Mouse (Mus musculus): Measurements from ENCODE around the gene Kcnh4. TPM values are rescaled to one million over a fixed set of nuclear protein-coding genes. Genes with fewer than 3 reads are reported as not detected.

Kcnh4 gene
- total RNA-seq (2014; rRNA removed) (10.0 and 12.9 TPM in 2 replicates), polyA plus RNA-seq (2015; fragmentation: Nextera tagmentation; extraction: Ambion mirVana) (3.6 and 4.2 TPM in 2 replicates)

- TF ChIP-seq CTCF (IDR thresholded peaks at IDR 0.05; ENCODE audit: low read depth): peak; percentile 66
- H3K9ac ChIP-seq (replicated peaks; ENCODE audit: low read length): peak within 1 kb of the TSS; percentile 65
- under 1% methylated on average over 50 of the region's 51 CpGs for WGBS
Observed at GRCm38 (mm10) chr11:100759611-100760233, at the start of gene Kcnh4. TSS of gene Kcnh4 (minus strand) at chr11:100759942.

GRCm38 (mm10) chr11:100806380-100807305, 46.9 kb upstream of the Kcnh4 start:
- WGBS: 69% methylated on average over 20 of the region's 20 CpGs
- Histone ChIP-seq H3K4me3 (ENCODE audit: low read length) (no peak overlapping the region), H3K27me3 (ENCODE audit: insufficient read depth, low read length) (no peaks in the 10 kb centered on the region), H3K4me1 (ENCODE audit: insufficient read depth, low read length) (no peaks in the 10 kb centered on the region), H3K9me3 (ENCODE audit: low read length) (no peaks in the 10 kb centered on the region), H3K4me2 (ENCODE audit: low read depth, low read length) (no peak overlapping the region), H3K9ac (replicated peaks; ENCODE audit: low read length) (no peak overlapping the region), H3K27ac (no peak overlapping the region), H3K36me3 (ENCODE audit: insufficient read depth, low read length) (peaks cover 27% of the 10 kb centered on the region)
- ATAC-seq (no peak), DNase-seq (ENCODE audit: low spot score) (no peak)
- no peak for TF ChIP-seq CTCF (IDR thresholded peaks at IDR 0.05; ENCODE audit: low read depth)

More at GRCm38 (mm10) chr11:100759611-100760233, at the start of gene Kcnh4:
- no peaks in the 10 kb centered on the region for H3K9me3 ChIP-seq (ENCODE audit: low read length)
- H3K4me3 ChIP-seq (ENCODE audit: low read length): peak within 1 kb of the TSS; percentile 39
- peak within 1 kb of the TSS; percentile 58; the same call in 1 of the 2 replicates for H3K27ac ChIP-seq
- peaks cover 6% of the 10 kb centered on the region; the same call in 1 of the 2 replicates for H3K4me1 ChIP-seq (ENCODE audit: insufficient read depth, low read length)
- no peaks in the 10 kb centered on the region for H3K36me3 ChIP-seq (ENCODE audit: insufficient read depth, low read length)
- peak within 1 kb of the TSS; percentile 65 for H3K4me2 ChIP-seq (ENCODE audit: low read depth, low read length)
- H3K27me3 ChIP-seq (ENCODE audit: insufficient read depth, low read length): no peaks in the 10 kb centered on the region
- ATAC-seq (peak; percentile 74), DNase-seq (ENCODE audit: low spot score) (peak; percentile 90)

- no peak for ATAC-seq
- WGBS: 77% methylated on average over 7 of the region's 7 CpGs
- Histone ChIP-seq H3K4me3 (ENCODE audit: low read length) (no peak overlapping the region), H3K27ac (no peak overlapping the region), H3K9ac (replicated peaks; ENCODE audit: low read length) (no peak overlapping the region), H3K4me1 (ENCODE audit: insufficient read depth, low read length) (no peaks in the 10 kb centered on the region), H3K4me2 (ENCODE audit: low read depth, low read length) (no peak overlapping the region), H3K27me3 (ENCODE audit: insufficient read depth, low read length) (no peaks in the 10 kb centered on the region), H3K36me3 (ENCODE audit: insufficient read depth, low read length) (peaks cover 33% of the 10 kb centered on the region), H3K9me3 (ENCODE audit: low read length) (no peaks in the 10 kb centered on the region)
- TF ChIP-seq CTCF (IDR thresholded peaks at IDR 0.05; ENCODE audit: low read depth): no peak
- DNase-seq (ENCODE audit: low spot score): no peak
Observed at GRCm38 (mm10) chr11:100805535-100805934, 45.8 kb upstream of the Kcnh4 start.

- peaks cover 33% of the 10 kb centered on the region for H3K36me3 ChIP-seq (ENCODE audit: insufficient read depth, low read length)
- no peak for ATAC-seq
Observed at GRCm38 (mm10) chr11:100804409-100804808, 44.7 kb upstream of the Kcnh4 start.

GRCm38 (mm10) chr11:100799426-100799825, 39.7 kb upstream of the Kcnh4 start:
- Histone ChIP-seq H3K27me3 (ENCODE audit: insufficient read depth, low read length) (no peaks in the 10 kb centered on the region), H3K27ac (no peak overlapping the region), H3K4me3 (ENCODE audit: low read length) (no peak overlapping the region), H3K4me1 (ENCODE audit: insufficient read depth, low read length) (no peaks in the 10 kb centered on the region), H3K9ac (replicated peaks; ENCODE audit: low read length) (no peak overlapping the region), H3K9me3 (ENCODE audit: low read length) (no peaks in the 10 kb centered on the region), H3K36me3 (ENCODE audit: insufficient read depth, low read length) (peaks cover 25% of the 10 kb centered on the region), H3K4me2 (ENCODE audit: low read depth, low read length) (no peak overlapping the region)
- ATAC-seq (no peak), DNase-seq (ENCODE audit: low spot score) (peak; percentile 7)
- TF ChIP-seq CTCF (IDR thresholded peaks at IDR 0.05; ENCODE audit: low read depth): no peak
- WGBS: 55% methylated on average over 5 of the region's 5 CpGs

More at GRCm38 (mm10) chr11:100804409-100804808, 44.7 kb upstream of the Kcnh4 start:
- no peaks in the 10 kb centered on the region for H3K27me3 ChIP-seq (ENCODE audit: insufficient read depth, low read length)
- H3K4me2 ChIP-seq (ENCODE audit: low read depth, low read length): no peak overlapping the region
- H3K9me3 ChIP-seq (ENCODE audit: low read length): no peaks in the 10 kb centered on the region
- H3K27ac ChIP-seq: no peak overlapping the region
- 98% methylated on average over 10 of the region's 10 CpGs for WGBS
- no peak for DNase-seq (ENCODE audit: low spot score)
- no peak for TF ChIP-seq CTCF (IDR thresholded peaks at IDR 0.05; ENCODE audit: low read depth)
- H3K4me3 ChIP-seq (ENCODE audit: low read length): no peak overlapping the region
- no peak overlapping the region for H3K9ac ChIP-seq (replicated peaks; ENCODE audit: low read length)
- H3K4me1 ChIP-seq (ENCODE audit: insufficient read depth, low read length): no peaks in the 10 kb centered on the region

- H3K9ac ChIP-seq (replicated peaks; ENCODE audit: low read length): no peak overlapping the region
- H3K36me3 ChIP-seq (ENCODE audit: insufficient read depth, low read length): peaks cover 13% of the 10 kb centered on the region; the same call in 1 of the 2 replicates
- no peaks in the 10 kb centered on the region for H3K9me3 ChIP-seq (ENCODE audit: low read length)
- H3K4me2 ChIP-seq (ENCODE audit: low read depth, low read length): no peak overlapping the region
- no peak for TF ChIP-seq CTCF (IDR thresholded peaks at IDR 0.05; ENCODE audit: low read depth)
- ATAC-seq: no peak
- DNase-seq (ENCODE audit: low spot score): no peak
- 76% methylated on average over 8 of the region's 8 CpGs for WGBS
- H3K4me1 ChIP-seq (ENCODE audit: insufficient read depth, low read length): no peaks in the 10 kb centered on the region
- no peaks in the 10 kb centered on the region for H3K27me3 ChIP-seq (ENCODE audit: insufficient read depth, low read length)
- no peak overlapping the region for H3K4me3 ChIP-seq (ENCODE audit: low read length)
- no peak overlapping the region for H3K27ac ChIP-seq
Observed at GRCm38 (mm10) chr11:100796585-100796984, 36.8 kb upstream of the Kcnh4 start.
